Mouse (Mus musculus) testis, adult 2 months (tissue): ENCODE data around the gene Wdr82.

Experiments
- CTCF ChIP-seq: fragments of 200-500 bp; IDR thresholded peaks from 2 replicates; pipeline ENCODE4 v1.5.1; 2012; ENCODE audit warnings: low read depth, mild to moderate bottlenecking, inconsistent platforms, low read length, moderate library complexity; ENCODE audit not compliant: control insufficient read depth, insufficient read depth, insufficient replicate concordance
- POLR2A ChIP-seq: fragments of 200-500 bp; IDR thresholded peaks from 2 replicates; pipeline ENCODE4 v1.6.1; 2012; ENCODE audit warnings: low read depth, mild to moderate bottlenecking, inconsistent platforms, low read length, moderate library complexity; ENCODE audit not compliant: control insufficient read depth

DNA sequence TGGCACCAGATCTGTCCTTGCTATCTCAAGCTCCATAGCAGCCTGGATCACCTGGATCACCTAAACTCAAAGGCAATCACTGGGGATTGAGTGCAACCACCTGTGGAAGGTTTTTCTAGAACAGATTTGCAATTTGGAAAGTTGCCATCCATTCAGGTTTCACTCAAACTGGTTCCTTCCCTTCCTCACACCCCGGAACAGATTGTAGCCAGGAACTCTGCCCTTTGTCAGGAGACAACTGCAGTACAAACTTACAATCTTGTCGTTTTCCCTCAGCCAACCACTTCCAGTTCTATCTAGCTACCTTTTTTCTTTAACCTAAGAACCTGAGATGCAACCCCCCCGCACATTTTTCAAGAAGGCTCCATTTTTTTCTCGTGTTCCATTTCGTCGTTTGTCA, 811 bp upstream of the Wdr82 start:
- TF ChIP-seq CTCF (no peak), POLR2A (no peak)
